Mouse (Mus musculus): ENCODE data around the gene Galnt18.
A peak's percentile ranks its signal among the peaks of the same experiment; 100 is the strongest.

Gene Galnt18

GRCm38 (mm10) chr7:111779504-111780242 is at the start of gene Galnt18:
Gene Galnt18, minus strand, starts transcription at chr7:111779977.
- DNase-seq, result peak; percentile 92

- no peak for DNase-seq
Observed at GRCm38 (mm10) chr7:111827337-111827736, 47.6 kb upstream of the Galnt18 start.

DNA sequence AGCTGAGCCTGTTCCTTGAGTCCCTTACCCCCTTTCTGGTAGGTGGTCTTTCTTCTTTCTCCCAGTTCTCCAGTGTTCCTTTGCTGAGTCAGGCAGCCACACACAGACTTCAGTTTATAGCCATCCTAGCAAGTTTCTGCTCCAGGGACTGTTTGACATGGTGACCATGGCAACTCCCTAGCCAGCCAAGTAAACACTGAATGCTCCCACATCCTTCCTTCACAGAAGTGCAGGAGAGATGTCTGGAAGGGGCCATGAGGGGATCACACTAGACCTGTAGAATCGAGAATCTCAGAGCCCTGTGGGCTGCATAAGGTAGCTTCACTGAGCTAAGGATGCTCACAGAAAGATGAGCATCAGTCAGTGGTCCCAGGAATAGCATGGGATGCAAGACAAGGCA is 33.3 kb upstream of the Galnt18 start:
- DNase-seq, result no peak

DNA sequence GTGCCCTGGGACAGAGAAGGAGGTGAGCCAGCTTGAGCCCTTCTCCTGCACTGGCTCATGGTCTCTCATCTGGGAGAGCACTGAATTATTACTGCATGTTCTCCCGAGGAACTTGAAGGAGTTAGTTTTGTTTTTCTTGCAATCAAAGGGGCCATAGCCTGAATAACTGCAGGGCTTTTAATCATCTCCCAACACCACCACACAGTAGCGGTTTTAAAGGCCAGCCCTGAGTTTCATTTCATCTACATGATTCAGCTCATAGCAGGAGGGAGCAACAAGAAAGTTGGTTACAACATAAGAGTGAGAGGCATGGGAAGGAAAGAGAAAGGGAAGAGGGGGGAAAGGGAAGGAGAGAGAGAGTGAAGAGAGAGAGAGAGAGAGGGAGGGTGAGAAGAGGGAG is 31.3 kb upstream of the Galnt18 start:
- no peak for DNase-seq

- DNase-seq, result no peak
Observed at GRCm38 (mm10) chr7:111809796-111810195, 30.0 kb upstream of the Galnt18 start.

DNA sequence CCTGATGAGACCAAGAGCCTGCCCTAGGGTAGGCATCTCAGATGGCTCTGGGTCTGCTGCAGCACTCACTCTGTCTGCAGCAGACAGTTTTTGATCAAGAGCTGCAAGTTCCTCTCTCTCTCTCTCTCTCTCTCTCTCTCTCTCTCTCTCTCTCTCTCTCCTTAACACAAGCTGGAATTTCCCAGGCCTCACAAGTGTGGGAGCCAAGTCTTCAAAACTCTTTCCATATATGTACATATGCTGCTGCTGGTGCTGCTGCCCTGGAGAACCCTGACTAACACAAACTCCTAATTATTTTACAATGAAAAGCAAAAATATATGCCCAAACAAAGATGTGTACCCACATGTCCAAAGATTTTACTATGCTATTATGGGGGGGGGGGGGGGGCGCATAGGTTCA is 26.3 kb upstream of the Galnt18 start:
- DNase-seq, result no peak

GRCm38 (mm10) chr7:111804646-111805045 is 24.9 kb upstream of the Galnt18 start:
- no peak for DNase-seq

DNA sequence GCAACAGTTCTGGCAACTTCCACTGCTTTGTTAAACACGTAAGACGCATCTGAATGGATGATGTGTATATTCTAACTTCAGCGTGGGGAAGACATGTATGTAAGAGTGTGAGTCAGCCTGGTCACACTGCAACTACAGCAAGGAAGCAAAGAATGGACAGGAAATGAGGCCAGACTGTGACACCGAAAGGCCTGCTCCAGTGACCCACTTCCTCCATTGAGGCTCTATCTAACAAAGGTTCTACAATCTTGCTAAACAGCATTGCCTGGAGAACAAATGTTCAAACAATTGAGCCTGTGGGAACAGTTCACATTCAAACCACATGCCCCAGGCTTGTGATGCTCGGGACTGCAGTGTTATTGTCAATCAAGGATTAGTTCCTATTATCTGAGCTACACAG is 21.0 kb upstream of the Galnt18 start:
- DNase-seq, result no peak

DNA sequence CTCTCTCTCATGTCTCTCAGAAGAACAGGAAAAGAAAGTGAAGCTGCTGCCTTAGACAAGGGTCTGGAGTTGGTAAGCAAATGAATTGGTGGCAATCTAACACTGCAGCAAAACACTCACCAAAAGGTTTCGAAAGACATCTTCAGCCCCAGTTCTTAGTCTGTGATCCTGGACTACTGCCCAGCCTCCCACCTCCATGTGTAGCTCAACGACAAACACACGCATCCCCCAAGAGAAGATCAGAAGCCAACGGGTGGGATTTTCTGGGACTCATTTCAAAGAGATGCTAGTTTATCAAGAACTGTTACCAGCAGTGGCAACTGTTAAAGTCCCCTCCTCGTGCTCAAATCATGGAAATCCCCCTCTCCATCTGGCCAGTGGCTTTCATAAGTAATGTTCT is 20.3 kb upstream of the Galnt18 start:
- peak; percentile 61 for DNase-seq

DNA sequence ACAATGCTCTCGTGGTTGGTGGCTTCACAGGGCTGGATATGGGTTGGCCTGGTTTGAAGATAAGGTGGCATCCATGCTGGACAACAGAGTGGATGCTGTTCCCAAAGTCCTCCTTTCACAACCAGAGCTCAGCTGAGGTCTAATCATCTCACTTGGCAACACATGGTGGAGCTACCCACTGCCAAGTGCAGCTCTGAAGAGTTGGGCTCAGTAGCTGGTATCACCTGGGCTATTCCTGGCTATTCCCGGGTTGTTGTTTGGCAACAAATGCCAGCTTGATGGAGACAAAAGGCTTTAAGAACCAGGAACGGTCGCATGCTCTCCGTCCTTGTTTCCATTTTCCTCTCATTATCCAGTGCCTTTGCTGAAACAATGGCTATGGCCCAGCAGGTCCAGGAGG is 19.2 kb upstream of the Galnt18 start:
- DNase-seq, result no peak

DNA sequence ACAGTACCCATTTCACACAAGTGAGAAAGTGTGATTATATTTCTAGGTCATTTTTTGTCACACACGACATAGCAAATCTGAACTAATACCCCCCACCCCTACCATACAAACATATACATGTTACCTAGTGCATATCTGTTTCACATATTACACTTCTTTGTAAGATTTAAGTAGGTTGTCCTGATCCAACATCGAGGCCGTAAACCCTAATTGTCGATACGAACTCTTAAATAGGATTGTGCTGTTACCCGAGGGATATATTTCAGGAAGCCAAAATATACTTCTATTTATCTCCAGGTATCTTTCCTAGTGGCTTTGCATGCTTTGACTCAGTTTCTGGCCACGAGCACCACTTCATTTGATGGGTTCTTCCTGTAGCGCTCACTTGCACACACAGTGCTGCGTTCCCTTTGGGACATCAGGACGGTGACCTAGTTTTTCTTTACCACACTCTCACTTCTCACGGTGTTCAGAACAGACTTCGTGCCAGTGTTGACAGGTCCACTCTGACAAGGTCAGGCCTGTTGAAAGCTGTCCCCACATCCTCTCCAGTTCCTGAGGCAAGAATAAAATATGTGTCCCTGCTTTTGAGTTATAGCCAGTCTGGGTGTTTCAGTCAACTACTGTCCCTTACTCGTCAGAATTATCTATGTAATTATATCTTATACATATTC is 17.7 kb upstream of the Galnt18 start:
- no peak for DNase-seq

- no peak for DNase-seq
Observed at GRCm38 (mm10) chr7:111795059-111795458, 15.3 kb upstream of the Galnt18 start.

DNA sequence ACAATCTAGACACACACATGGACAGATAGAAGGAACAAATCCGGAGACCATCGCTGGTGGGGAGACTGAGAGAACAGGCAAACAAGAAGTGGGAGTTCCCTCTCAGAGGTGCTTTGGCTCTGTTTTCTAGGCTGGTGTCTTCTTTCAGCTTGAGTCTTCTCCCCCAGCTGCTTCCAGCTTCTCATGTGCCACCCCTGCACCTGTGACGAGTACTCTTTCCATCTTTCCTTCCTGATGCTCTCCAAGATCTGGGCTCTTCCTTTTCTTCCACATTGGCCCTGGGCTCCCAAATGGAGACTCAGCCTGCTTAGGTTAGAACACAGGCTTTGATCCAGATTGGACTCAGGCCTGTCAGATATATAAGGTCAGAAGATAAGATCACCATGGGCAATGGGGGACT is 12.4 kb upstream of the Galnt18 start:
- DNase-seq, result no peak

DNA sequence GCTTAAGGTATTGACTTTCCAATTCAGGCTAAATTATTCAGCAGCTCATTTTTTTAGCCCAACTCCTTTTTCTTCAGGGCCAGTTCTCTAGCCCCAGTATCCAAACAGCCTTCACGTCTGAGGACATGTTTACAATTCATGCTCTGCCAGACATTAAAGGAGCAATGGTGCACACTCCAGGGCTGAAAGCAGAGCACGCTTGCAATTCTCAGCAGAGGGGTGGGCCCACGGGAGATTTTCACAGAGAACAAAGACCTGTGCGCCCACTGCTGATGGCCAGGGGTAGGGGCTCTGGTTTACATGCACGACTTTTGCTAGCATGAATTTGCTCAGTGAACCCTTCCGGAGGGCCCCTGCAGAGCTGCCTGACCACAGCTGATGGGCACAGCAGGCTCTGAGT is 11.6 kb upstream of the Galnt18 start:
- DNase-seq, result no peak

DNA sequence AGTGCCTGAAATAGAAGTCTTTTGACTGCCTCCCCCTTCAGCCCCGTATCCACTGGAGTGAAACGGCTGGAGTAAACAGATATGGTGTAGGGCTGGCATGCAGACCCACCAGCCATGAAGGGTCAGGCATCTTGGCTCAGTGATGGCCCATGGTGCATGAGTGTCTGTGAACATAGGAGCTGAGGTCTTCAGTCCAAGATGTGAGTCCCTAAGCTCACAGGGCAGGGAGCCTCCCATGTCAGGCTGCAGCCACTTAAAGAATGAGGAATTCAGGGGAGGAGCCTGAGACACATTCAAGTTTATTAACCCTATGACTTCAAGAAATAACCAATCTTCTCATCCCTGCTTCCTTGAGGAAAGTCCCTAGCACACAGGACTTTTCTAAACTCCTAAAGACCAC is 8.1 kb upstream of the Galnt18 start:
- DNase-seq, result no peak

DNA sequence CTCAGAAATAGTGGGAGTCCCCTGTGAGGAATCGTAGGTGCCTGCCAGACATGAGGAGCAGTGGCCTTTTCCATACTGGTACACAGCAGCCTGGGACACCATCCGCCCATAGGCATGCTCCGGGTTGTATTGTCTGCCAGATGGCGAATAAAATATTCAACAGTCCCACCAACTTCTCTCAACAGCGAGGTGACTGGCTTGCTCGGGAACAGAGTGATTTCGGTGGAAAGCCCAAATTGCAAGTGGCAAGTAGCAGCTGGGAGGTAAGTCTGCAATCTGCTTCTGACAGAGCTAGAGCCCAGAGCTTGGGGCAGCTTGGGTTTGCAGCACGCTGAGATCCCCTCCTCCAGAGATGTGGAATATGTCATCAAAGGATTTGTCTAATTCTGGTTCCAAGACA is 5.7 kb upstream of the Galnt18 start:
- peak; percentile 93 for DNase-seq

DNA sequence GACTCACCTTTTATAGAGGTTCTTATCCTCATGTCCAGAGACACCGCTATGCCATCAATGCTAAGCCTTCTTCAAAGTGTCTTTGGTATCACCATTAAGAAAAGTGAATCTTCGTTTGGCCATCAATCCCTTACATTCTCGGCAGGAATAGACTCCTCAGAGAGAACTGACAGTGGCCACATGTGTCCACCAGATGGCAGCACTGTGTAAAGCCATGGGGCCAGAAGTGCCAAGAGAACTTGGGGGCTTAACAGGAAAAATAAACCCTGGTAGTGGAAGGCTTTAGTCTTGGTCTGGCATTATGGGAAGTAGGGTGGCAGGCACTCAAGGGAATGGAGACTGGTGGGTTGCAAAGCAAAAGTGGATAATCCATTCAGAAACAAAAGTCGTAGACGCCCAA is 2.3 kb upstream of the Galnt18 start:
- DNase-seq, result no peak

- DNase-seq, result no peak
Observed at GRCm38 (mm10) chr7:111781316-111781715, 1.5 kb upstream of the Galnt18 start.

- peak; percentile 33 for DNase-seq
Observed at GRCm38 (mm10) chr7:111778789-111779503, 831 bp downstream of the Galnt18 start.

DNA sequence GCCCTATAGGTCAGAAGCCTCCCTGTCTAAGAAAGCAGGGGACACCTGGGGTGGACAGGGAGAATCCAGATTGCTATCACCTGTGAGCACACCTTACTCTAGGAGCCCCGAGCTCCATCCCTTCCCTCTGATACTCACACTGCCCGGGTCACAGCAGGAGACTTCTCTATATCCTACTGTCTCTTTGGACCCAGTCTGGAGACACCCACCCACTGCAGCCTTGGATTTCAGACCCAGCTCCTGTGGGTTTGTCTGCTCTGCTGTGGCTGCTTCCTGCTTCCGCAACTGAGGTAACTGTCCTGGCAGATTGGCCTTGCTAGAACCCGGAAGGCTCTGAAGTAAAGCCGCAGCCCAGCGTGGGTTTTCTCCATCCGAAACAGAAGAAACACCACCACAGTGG is 1.6 kb downstream of the Galnt18 start:
- no peak for DNase-seq

- DNase-seq, result no peak
Observed at GRCm38 (mm10) chr7:111777186-111777585, 2.6 kb downstream of the Galnt18 start.

GRCm38 (mm10) chr7:111776160-111776559 is 3.6 kb downstream of the Galnt18 start:
- no peak for DNase-seq

DNA sequence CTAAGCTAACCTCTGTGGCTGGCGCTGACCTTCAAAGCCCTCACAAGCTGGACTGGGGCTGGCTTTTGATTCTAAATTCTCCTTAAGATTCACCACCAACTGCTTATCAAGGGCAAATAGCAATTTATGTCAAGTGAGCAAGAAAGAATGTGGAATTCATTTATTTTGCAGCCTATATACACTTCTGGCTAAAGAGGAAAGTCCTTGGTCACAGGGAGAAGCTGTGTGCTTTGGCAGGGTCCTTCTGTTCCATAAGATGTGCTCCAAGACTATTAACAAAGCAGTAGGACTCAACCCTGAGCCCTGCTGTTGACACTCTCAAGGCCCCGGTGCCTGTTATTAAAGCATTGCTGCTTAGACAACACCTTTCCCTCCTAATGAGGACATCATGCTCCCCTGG is 7.4 kb downstream of the Galnt18 start:
- DNase-seq, result no peak

DNA sequence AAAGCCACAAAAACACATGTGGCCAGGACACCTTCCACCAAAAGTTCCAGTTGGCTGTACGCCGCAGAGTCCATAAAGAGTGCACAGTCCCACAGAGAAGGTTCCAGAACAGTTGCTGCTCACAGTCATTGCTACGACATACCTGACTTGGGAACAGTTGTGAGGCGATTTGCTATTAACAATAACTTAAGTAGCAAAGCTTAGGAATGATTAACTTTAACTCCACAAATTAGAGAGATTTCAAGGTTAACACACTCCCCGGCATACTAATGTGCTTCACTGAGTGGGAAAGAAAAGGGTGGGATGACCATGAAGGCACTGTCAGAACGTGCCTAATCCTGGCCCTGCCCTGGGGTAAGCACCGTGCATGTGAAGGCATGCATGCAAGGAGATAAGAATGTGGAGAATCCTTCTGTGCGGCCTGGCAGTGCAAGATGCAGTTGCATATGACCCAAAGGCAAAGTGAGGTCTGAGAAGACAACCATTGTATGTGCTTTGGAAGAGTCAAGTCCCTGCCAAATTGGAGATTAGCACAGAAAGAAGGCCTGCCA is 8.5 kb downstream of the Galnt18 start:
- no peak for DNase-seq
